Mouse (Mus musculus): Measurements from ENCODE around the gene Eif4e2.

DNA sequence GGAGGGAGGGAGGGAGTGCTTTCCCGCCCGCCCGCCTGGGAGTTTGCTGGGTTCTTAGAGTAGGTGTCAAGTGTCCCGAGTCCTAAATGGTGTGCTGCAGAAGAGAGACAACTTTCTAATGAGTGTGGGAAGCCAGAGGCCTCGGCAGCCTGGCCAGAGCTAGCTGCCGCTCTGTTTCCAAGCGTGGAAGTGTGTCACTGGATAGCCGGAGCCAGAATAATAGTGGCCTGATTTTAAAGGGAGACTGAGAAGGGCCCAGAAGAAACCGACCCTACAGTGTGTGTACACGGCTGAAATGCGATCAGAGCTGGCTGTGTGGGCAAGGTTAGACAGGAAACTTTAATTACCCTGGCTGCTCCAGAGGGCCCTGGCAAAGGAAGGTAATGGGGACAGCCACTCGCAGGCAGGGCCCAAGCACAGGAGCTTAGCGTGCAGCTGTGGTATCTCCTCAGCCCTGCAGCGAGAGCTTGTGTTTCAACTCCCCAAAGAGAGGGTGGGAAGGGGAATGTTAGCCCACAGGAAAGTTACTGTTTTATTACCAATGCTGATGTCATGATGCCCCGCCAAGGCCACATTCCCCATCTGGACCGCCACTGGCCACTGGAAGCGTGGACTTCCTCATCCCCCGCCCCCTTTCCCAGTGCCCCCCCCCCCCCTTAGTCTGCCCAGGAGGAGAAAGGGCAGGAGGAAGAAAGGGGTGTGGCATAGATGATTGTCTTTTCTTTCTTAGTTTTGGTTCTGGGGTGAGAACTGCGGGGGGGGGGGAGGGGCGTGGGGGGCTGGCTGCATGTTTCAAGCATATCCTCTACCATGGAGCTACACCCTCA is 57.1 kb downstream of the Eif4e2 start:
- TF ChIP-seq CTCF (IDR thresholded peaks at IDR 0.05; ENCODE audit: extremely low read depth, insufficient read length, insufficient replicate concordance, low read depth, low read length), result no peak
- no peak for TF ChIP-seq POLR2A (IDR thresholded peaks at IDR 0.05; ENCODE audit: low read depth, low read length)
